In genomic region chr19:48259223-48259622, GRCm38 (mm10) we compare ENCODE assay signal across 13 mouse cellular contexts. TPM values are rescaled to one million over a fixed set of nuclear protein-coding genes. Genes with fewer than 3 reads are reported as not detected.
DNase-seq lines count a peak whose midpoint lies in the region; ATAC-seq and TF ChIP-seq lines count a peak whose summit lies in the region.
"Had no signal": no experiment of that assay in that cellular context is flagged by ENCODE, and none has a peak within 500 bp of the region (broad histone marks: within the 10 kb centered on the region; RNA-seq: fewer than 3 reads in every experiment).

No protein-coding gene starts in this region.

- ATAC-seq in heart, embryonic 12.5 days (ENCODE audit: insufficient number of reproducible peaks, low FRiP score) = no peak
- ATAC-seq in cerebellum, adult (ENCODE audit: insufficient number of reproducible peaks, low FRiP score, low TSS enrichment) = no peak
- ATAC-seq: intestine, postnatal 0 days had no signal

- H3K27ac ChIP-seq in heart, embryonic 12.5 days (ENCODE audit: poor library complexity, severe bottlenecking) = no peak overlapping the region
- H3K27ac ChIP-seq in left cerebral cortex, adult 2 months = no peak overlapping the region
- H3K27ac ChIP-seq: gastrocnemius, adult 2 months; heart, embryonic 15.5 days had no signal

- 62% methylated on average over 7 of the region's 7 CpGs for WGBS in heart, embryonic 12.5 days

- intact Hi-C loops in left cerebral cortex, adult 2 months (cut with DNase I) = no loop called here
- intact Hi-C loops in gastrocnemius, postnatal 36 days (cut with DNase I) = no loop called here

- no peak for TF ChIP-seq CTCF in left cerebral cortex, adult 2 months (IDR thresholded peaks at IDR 0.05)

- H3K36me3 ChIP-seq in heart, embryonic 12.5 days = no peaks in the 10 kb centered on the region
- H3K36me3 ChIP-seq in myocyte (ENCODE audit: control insufficient read depth, insufficient read depth) = no peaks in the 10 kb centered on the region
- H3K36me3 ChIP-seq: heart, embryonic 15.5 days had no signal

- DNase-seq in heart, adult 11 months = peak; percentile 78
- peak; percentile 52 to 67 for DNase-seq in left cerebral cortex, adult 2 months (ENCODE audit: extremely low spot score in 1 of 2, low spot score in 2 of 2)
- no peak for DNase-seq in left cerebral cortex, adult 11 months (ENCODE audit: low spot score)
- DNase-seq in embryo, embryonic 10.5 days (ENCODE audit: low spot score) = peak; percentile 64
- DNase-seq in gastrocnemius, postnatal 36 days = no peak
- DNase-seq: cerebellum, adult 9-10 months; gastrocnemius, adult 2 months had no signal

- no peaks in the 10 kb centered on the region for H3K79me2 ChIP-seq in myocyte (ENCODE audit: control insufficient read depth, insufficient read depth)

- no peaks in the 10 kb centered on the region for H3K4me1 ChIP-seq in heart, embryonic 12.5 days (replicated peaks)
- H3K4me1 ChIP-seq: heart, embryonic 15.5 days had no signal

- no peak overlapping the region for H3K4me2 ChIP-seq in heart, embryonic 12.5 days
- H3K4me2 ChIP-seq in myocyte (ENCODE audit: low read depth) = no peak overlapping the region
- H3K4me2 ChIP-seq: heart, embryonic 15.5 days had no signal

- TF ChIP-seq POLR2A in myocyte (IDR thresholded peaks at IDR 0.05; ENCODE audit: insufficient read length, low read depth) = no peak

- H3K9me3 ChIP-seq in heart, embryonic 12.5 days (replicated peaks) = no peaks in the 10 kb centered on the region
- H3K9me3 ChIP-seq: heart, embryonic 15.5 days had no signal

- no peaks in the 10 kb centered on the region for H3K27me3 ChIP-seq in heart, embryonic 12.5 days (replicated peaks)
- no peaks in the 10 kb centered on the region for H3K27me3 ChIP-seq in myocyte (ENCODE audit: control insufficient read depth, insufficient read depth, insufficient read length)
- H3K27me3 ChIP-seq: heart, embryonic 15.5 days had no signal

- H3K4me3 ChIP-seq in heart, embryonic 12.5 days = no peak overlapping the region
- no peak overlapping the region for H3K4me3 ChIP-seq in left cerebral cortex, adult 2 months
- no peak overlapping the region for H3K4me3 ChIP-seq in myocyte
- H3K4me3 ChIP-seq: gastrocnemius, adult 2 months; heart, embryonic 15.5 days had no signal

- H3ac ChIP-seq in myocyte (ENCODE audit: control insufficient read depth, insufficient read length) = no peak overlapping the region

- H3K9ac ChIP-seq in heart, embryonic 12.5 days = no peak overlapping the region
- H3K9ac ChIP-seq: heart, embryonic 15.5 days had no signal

TF ChIP-seq in myocyte, 11 proteins besides CTCF, POLR2A, EP300 and RAD21:
- peak; percentile 21 for TF ChIP-seq REST (IDR thresholded peaks at IDR 0.05; ENCODE audit: insufficient read depth, insufficient read length)
- no peak for TF ChIP-seq TCF3 (IDR thresholded peaks at IDR 0.05; ENCODE audit: insufficient read length, low read depth)
- no peak for TF ChIP-seq MYOG (IDR thresholded peaks at IDR 0.05; ENCODE audit: control insufficient read depth in 1 of 3, insufficient read depth in 1 of 3, insufficient read length in 2 of 3, low read depth in 2 of 3)

RNA-seq across cellular contexts. Expression of gene Sorcs3, which starts 53.4 kb away (rescaled TPM):
- 0.46 TPM in 2 replicates for polyA plus RNA-seq in heart, embryonic 12.5 days (2016; fragmentation: Nextera tagmentation; extraction: Ambion mirVana)
- total RNA-seq in left cerebral cortex, adult 2 months (2021) = 10 to 100 TPM; 38.8 to 51.0 TPM
- polyA plus RNA-seq in myocyte (2012; fragmentation: generic; extraction: Trizol) = not detected
- total RNA-seq in gastrocnemius, postnatal 36 days (2021) = not detected
- total RNA-seq: gastrocnemius, adult 2 months; megakaryocyte, adult 5-6 weeks had no signal

Comparison
In these comparisons a context has a peak if more than half of its experiments do, and no peak if none do; other contexts are left out.
1. DNase-seq: peak in heart, adult 11 months (single experiment), left cerebral cortex, adult 2 months (2 of 2) and embryo, embryonic 10.5 days (single experiment); none in left cerebral cortex, adult 11 months (single experiment) and gastrocnemius, postnatal 36 days (0 of 2).
2. RNA of gene Sorcs3, which starts 53.4 kb away (total RNA-seq): 38.8 to 51.0 TPM in left cerebral cortex, adult 2 months; not detected in gastrocnemius, postnatal 36 days; every median in the first group is over 10 times any median in the second.